Mouse (Mus musculus): ENCODE data around the gene Smarca2.

Gene Smarca2

GRCm38 (mm10) chr19:26604755-26605300 lies at the start of gene Smarca2:
Gene Smarca2, plus strand, starts transcription at chr19:26605050.
- peak; percentile 91 to 97 for DNase-seq (ENCODE audit: low spot score in 2 of 2)

GRCm38 (mm10) chr19:26564850-26565249 lies 40.0 kb upstream of the Smarca2 start:
- DNase-seq (ENCODE audit: low spot score in 2 of 2) = no peak

DNA sequence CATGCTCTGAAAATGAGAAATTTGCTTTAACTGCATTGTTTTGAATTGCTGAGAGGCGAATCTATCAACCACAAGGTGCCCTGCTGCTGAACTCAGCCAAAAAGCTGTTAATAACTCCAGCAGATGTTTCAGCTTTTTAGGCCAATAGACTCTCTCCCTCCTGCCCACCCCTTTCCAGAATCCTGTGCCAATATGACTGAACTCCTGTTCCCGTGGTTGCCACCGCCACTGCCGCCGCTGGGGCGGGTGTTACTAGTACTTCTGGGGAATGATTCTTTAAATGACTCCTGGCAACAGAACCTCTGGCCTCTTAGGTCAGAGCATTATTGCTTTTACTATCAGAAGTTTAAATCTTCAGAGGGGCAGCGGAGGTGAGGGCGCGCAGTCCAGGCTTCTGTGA lies 38.7 kb upstream of the Smarca2 start:
- DNase-seq (ENCODE audit: low spot score in 2 of 2) = no peak

DNA sequence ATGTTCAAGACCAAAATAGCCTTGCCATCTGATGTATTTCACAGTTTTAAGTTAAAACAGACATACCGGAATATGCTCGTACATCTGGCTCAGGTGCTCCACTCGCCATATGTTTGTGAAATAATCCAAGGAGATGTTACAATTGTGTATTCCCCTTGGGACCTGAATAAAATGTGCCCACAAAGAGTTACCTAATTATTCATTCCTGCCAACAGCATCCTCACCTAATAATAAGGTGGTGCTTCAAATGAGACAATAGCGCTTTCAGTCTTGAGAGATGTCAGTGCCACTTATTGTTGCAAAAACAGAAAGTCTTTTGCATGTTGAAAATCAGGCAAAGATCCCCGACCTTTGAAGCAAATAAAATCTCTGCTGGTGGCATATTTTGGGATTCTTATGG lies 36.6 kb upstream of the Smarca2 start:
- DNase-seq (ENCODE audit: low spot score in 2 of 2) = no peak

- no peak for DNase-seq (ENCODE audit: low spot score in 2 of 2)
These were observed 35.9 kb upstream of the Smarca2 start for GRCm38 (mm10) chr19:26568941-26569340.

- no peak for DNase-seq (ENCODE audit: low spot score in 2 of 2)
These were observed 35.4 kb upstream of the Smarca2 start for GRCm38 (mm10) chr19:26569461-26569860.

GRCm38 (mm10) chr19:26579645-26580044 lies 25.2 kb upstream of the Smarca2 start:
- no peak for DNase-seq (ENCODE audit: low spot score in 2 of 2)

DNA sequence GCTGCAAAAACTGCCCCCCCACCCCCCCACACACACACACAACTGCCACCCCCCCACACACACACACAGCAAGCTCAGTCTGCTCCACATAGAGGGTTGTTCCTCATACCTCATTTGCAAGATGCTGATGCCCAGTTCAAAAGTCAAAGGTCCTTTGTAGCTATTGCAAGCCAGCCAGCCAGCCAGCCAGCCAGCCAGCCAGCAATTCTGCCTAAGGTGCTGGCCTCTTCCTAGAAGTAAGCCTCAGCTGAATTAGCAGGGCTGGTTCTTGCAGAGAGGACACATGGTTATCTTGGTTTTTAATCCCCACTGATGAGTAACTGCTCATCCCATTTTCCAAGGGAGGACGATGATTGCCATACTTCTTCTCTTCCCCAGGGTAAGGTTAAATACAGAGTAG lies 24.8 kb upstream of the Smarca2 start:
- DNase-seq (ENCODE audit: low spot score in 2 of 2) = no peak

DNA sequence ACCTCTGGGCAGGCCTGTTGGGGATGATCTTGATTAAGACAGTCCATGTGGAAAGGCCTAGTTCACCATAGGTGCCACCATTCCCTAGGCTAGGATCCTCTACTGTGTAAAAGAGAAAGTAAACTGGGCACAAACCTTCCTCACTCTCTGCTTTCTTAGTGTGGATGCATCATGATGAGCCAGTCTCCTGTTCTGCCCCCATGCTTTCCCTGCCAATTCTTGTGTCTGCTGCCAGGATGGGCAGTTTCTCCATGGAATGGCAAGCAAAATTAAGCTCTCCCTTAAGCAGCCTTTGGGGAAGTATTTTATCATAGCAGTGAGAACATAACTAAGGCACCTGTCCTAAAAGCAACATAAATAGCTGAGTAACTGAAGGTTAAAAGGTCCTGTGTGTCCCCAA lies 10.2 kb upstream of the Smarca2 start:
- no peak for DNase-seq (ENCODE audit: low spot score in 2 of 2)

DNA sequence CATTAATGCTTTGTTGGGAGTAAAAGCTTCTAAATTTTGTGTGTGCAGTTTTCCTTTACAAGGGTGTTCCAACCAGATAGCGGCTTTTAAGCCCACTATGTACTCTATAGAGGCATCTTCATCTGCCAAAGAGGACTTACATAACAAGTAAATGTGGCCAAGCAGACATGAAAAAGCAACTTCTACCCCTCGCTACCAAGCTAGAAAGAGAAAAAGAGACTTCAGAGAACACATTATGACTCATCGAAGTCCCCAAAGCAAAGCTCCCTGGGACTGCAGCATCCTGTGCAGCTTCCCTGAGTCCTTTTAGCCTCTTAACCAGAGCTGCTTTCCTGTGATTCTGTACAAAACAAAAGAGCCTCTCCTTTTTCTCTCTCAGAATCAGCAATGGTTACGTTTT lies 3.4 kb upstream of the Smarca2 start:
- no peak for DNase-seq (ENCODE audit: low spot score in 2 of 2)

GRCm38 (mm10) chr19:26603296-26603860 lies 1.5 kb upstream of the Smarca2 start:
- DNase-seq (ENCODE audit: low spot score in 2 of 2) = no peak

DNA sequence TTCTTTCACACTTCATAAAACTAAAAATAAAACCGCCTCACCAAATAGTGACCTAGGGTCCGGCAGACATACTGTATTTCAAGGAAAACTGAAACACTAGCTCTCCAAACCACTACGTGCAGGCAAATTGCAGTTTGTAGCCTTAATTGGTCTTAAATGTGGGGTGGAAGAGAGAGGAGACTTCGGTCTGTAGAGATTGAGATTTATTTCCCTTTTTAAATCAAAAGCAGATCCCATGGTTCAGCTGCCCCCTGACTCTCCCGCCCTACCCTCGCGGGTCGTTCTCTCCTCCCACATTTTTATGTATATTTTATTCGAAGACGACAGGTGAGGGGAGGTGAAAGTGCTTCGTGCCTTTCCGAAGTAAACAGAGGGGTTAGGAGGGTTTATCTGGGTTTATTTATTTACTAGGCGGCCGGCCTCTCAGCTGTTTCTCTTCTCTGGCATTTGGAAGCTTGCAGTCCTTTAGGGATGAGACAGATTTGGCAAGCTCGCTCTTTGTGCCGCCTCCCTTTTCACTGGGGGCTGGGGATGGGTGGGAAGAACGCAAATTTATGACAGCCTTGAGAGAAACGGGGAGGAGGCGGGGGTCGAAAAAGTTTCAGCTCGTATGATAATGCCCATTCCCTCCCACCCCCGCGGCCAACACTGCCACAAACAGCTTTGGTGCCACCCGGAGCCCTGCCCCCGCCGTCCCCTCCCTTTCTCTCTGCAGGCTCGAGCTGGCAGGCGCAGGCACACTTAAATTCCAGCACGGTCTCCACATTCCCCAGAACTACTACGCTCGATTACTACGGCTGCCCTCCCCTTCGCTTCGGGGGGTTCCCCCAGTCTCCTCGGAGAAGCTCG lies 720 bp upstream of the Smarca2 start:
- no peak for DNase-seq (ENCODE audit: low spot score in 2 of 2)

DNA sequence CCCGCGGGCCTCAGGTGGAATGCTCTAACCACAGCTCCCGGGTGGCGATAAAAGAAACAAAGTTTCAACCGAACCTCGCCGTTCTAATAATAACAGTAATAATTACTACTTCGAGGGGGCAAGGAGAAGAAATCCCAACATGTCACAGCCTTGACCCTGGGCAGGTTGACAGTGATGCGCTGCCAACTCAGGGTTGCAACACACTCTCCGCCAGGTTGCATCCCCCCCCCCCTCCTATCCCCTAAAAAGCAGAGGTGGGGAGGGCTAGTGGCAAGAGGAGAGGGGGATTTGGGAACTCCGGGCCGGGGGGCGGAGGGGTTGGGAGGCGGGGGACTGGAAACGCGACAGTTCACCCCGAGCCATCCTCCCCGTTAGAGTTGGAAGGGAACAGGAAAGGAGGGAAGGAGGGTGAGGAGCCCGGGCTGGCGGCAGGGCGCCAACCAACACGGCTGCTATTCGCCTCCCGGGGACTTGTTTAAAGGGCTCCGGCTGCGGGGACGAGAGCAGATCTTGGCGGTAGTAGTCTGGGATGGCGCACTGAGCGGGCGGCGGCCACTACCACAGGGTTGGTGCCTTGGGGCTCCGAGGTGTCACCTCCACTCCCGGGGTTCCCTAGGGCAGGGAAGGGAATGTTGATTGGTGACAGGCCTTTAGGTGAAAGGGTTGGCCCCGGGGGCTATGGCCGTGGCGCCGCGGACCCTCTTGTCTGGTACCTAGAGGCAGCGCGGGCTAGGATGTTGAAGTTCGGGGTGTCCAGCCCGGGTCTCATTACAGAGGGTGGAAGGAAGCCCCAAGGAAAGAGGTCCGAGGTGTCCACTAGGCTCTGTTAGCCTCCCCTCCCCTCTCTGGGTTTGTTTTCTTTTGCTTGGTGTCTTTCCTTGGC lies 829 bp downstream of the Smarca2 start:
- peak; percentile 20 to 67 for DNase-seq (ENCODE audit: low spot score in 2 of 2)

DNA sequence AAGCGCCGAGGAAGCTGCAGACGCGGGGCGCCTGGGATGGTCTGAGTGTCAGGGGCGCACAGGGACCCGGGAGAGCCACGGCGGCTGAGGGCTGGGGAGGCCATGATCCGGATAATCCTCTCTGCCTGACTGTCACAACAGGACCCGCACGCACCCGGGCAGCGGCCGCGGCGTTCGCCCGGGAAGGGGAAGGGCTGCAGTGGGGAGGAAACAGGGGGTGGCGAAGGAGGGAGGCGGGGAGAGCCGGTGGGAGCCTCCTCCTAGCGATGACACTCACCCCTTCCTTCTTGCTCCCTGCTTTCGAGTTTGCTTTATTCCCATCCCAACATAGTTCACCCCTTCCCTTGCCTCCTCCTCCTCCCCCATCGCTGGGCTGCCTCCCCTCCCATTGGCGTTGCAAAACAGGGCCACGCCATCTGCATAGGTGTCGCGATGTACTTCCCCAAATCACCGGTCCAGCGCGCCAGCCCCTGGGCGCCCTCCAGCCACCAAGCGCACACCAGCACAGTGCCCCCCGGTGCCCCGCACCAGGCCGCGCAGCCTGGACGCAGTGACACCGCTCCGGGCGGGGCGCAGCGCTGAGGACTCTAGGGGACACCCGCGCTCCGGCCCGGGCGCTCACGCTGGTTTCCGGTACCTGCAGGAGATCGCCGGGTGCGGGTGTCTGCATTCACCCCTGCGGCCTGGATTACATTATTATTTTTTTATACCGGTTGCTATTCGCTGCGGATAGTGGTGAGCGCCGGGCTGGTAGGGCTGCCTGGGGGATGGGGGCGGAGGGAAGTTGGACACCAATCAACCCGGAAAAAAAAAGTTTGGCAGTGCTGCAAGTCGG lies 1.7 kb downstream of the Smarca2 start:
- peak; percentile 52 to 66 for DNase-seq (ENCODE audit: low spot score in 2 of 2)

GRCm38 (mm10) chr19:26607156-26607536 lies 2.3 kb downstream of the Smarca2 start:
- DNase-seq (ENCODE audit: low spot score in 2 of 2) = peak in 1 of 2 experiments; percentile 71

DNA sequence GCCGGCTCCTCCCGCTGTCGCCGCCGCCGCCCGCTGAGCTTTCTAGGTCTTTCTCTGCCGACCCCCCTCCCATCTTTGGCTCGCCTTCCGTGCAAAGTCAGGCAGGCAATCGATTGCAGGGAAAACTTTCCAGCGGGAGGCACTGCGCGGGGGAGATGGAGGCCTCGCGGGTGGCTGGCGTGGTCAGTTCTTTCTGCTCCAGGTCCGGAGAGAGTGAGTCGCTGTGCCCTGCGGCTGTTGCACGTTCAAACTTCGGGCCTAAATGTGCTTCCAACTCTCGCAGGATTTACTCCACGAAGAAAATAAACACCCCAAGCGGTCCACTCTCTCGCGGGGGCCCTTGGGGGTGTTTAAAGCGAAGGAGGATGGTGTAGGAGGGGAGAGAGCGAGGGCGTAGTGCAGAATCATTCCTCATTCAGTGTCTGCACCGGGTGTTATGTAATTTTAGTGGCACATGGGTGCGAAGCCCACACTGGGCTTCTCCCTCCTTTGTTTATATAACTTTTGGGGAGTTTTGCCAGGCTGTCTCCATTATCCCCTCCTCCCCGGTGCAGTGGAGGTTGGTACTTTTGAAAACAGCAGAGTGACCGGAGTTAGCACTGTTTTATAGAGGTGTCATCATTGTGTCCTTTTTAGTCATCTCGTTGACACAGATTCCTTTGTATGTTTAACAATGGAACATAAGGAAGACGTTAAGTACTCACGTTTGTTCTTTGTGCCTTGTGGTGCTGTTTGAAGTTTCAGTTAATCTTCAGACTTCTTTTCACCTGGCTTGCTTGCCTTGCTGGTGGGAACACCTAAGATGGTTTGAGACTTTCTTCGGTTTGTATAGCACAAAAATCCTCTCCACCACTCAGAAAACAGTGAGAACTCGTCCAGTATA lies 2.9 kb downstream of the Smarca2 start:
- DNase-seq (ENCODE audit: low spot score in 2 of 2) = peak; percentile 15 to 60

GRCm38 (mm10) chr19:26608434-26608812 lies 3.6 kb downstream of the Smarca2 start:
- DNase-seq (ENCODE audit: low spot score in 2 of 2) = no peak

- no peak for DNase-seq (ENCODE audit: low spot score in 2 of 2)
These were observed 4.8 kb downstream of the Smarca2 start for GRCm38 (mm10) chr19:26609637-26610036.

DNA sequence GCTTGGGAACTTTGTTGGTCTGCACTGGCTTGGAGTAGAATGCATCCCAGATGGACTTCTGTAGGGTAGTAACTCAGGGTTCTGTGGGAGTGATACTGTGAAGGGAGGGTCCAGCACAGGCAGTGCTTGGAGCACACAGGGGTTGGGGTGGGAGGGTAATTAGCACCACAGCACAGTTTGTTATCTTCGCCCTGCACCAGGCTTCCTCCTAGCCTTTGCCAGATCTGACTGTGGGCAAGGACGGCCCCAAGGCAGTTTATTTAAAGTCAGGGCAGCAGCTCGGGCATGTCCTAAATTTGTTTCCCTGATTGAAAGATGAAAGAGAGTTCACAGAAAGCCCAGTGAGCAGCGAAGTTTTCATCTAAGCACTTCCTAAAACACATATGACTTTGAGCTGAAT lies 8.1 kb downstream of the Smarca2 start:
- no peak for DNase-seq (ENCODE audit: low spot score in 2 of 2)

- no peak for DNase-seq (ENCODE audit: low spot score in 2 of 2)
These were observed 8.8 kb downstream of the Smarca2 start for GRCm38 (mm10) chr19:26613665-26614064.
